In the genomic region with DNA sequence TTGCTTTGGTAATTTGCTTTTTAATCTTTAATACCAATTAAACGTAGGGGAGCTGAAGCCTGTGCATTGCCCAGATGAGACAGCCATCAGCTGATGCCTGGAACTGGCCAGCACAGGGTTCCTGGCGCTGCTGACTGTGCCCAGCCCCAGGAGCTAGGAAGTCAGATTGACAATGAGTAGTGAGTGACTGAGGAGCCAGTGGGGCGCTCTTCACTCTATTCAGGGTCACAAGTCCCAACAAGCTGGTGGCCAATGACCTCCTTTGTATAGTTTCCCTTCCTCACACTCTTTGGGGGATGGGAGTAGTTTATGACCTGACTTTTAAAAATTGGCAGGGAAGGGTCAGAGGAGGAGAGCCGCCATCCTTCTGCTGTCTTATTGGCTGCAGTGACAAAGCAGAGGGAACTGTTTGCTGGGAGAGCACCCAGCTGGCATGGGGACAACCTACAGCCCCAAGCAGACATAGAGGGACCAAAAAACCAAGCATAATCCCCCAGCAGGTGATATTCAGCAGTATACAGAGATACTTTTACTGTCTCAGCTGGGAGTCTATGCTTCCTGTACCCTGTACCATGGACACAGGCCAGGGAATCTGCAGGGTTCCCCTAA, we compare ENCODE assay signal across 16 mouse cellular contexts.
DNase-seq lines count a peak whose midpoint lies in the region; ATAC-seq and TF ChIP-seq lines count a peak whose summit lies in the region.
"Had no signal": no experiment of that assay in that cellular context is flagged by ENCODE, and none has a peak within 500 bp of the region (broad histone marks: within the 10 kb centered on the region; RNA-seq: fewer than 3 reads in every experiment).

No protein-coding gene starts in this region.

- intact Hi-C loops in heart, postnatal 36 days (cut with DNase I), result no loop called here

- no peak overlapping the region for H3K27ac ChIP-seq in forebrain, postnatal 0 days (ENCODE audit: low read depth, low read length)
- no peak overlapping the region for H3K27ac ChIP-seq in forebrain, embryonic 10.5 days
- H3K27ac ChIP-seq in hindbrain, postnatal 0 days, result no peak overlapping the region
- H3K27ac ChIP-seq: heart, embryonic 15.5 days; macrophage; stomach, postnatal 0 days had no signal

- H3K9me3 ChIP-seq in forebrain, postnatal 0 days (ENCODE audit: low read length), result no peaks in the 10 kb centered on the region
- no peaks in the 10 kb centered on the region for H3K9me3 ChIP-seq in forebrain, embryonic 10.5 days
- no peaks in the 10 kb centered on the region for H3K9me3 ChIP-seq in hindbrain, postnatal 0 days (ENCODE audit: low read length)
- H3K9me3 ChIP-seq: heart, embryonic 15.5 days had no signal

- 44% methylated on average over 4 of the region's 4 CpGs for WGBS in forebrain, postnatal 0 days
- 69% methylated on average over 4 of the region's 4 CpGs for WGBS in forebrain, embryonic 10.5 days
- 31% methylated on average over 4 of the region's 4 CpGs for WGBS in hindbrain, postnatal 0 days

- no peak overlapping the region for H3K4me3 ChIP-seq in forebrain, postnatal 0 days (ENCODE audit: low read depth, low read length)
- H3K4me3 ChIP-seq in forebrain, embryonic 10.5 days, result no peak overlapping the region
- no peak overlapping the region for H3K4me3 ChIP-seq in hindbrain, postnatal 0 days (ENCODE audit: low read length)
- H3K4me3 ChIP-seq: heart, embryonic 15.5 days had no signal

- H3K4me1 ChIP-seq in forebrain, postnatal 0 days (ENCODE audit: insufficient read depth), result peaks cover 10% of the 10 kb centered on the region; the same call in 1 of the 2 replicates
- no peaks in the 10 kb centered on the region for H3K4me1 ChIP-seq in forebrain, embryonic 10.5 days
- H3K4me1 ChIP-seq in hindbrain, postnatal 0 days (ENCODE audit: insufficient read depth, low read length), result peaks cover 7% of the 10 kb centered on the region; the same call in 1 of the 2 replicates
- H3K4me1 ChIP-seq: heart, embryonic 15.5 days had no signal

- H3K4me2 ChIP-seq in forebrain, postnatal 0 days (ENCODE audit: low read depth), result no peak overlapping the region
- H3K4me2 ChIP-seq in hindbrain, postnatal 0 days (ENCODE audit: low read depth, low read length), result no peak overlapping the region
- H3K4me2 ChIP-seq: heart, embryonic 15.5 days had no signal

- peak; percentile 55 for ATAC-seq in forebrain, postnatal 0 days
- peak; percentile 77 for ATAC-seq in hindbrain, postnatal 0 days
- ATAC-seq in inflammation-experienced regulatory T-cells, adult 6 months, result no peak
- ATAC-seq: activated CD4-positive, CD25-positive, alpha-beta regulatory T cell, adult 4 months had no signal

- no peak for TF ChIP-seq CTCF in forebrain, postnatal 0 days (IDR thresholded peaks at IDR 0.05; ENCODE audit: low read depth)
- TF ChIP-seq CTCF in hindbrain, postnatal 0 days (IDR thresholded peaks at IDR 0.05; ENCODE audit: low read depth), result peak; percentile 25; the same call in 1 of the 2 replicates

- no peaks in the 10 kb centered on the region for H3K27me3 ChIP-seq in forebrain, postnatal 0 days (ENCODE audit: insufficient read depth, low read length)
- H3K27me3 ChIP-seq in forebrain, embryonic 10.5 days (ENCODE audit: poor library complexity, severe bottlenecking), result no peaks in the 10 kb centered on the region
- H3K27me3 ChIP-seq in hindbrain, postnatal 0 days (ENCODE audit: insufficient read depth, low read length), result no peaks in the 10 kb centered on the region
- H3K27me3 ChIP-seq: heart, embryonic 15.5 days had no signal

- H3K9ac ChIP-seq in forebrain, postnatal 0 days, result no peak overlapping the region
- H3K9ac ChIP-seq in hindbrain, postnatal 0 days (replicated peaks; ENCODE audit: low read length), result no peak overlapping the region
- H3K9ac ChIP-seq: heart, embryonic 15.5 days had no signal

- no peaks in the 10 kb centered on the region for H3K36me3 ChIP-seq in forebrain, postnatal 0 days (ENCODE audit: insufficient read depth)
- H3K36me3 ChIP-seq in forebrain, embryonic 10.5 days (replicated peaks), result no peaks in the 10 kb centered on the region
- no peaks in the 10 kb centered on the region for H3K36me3 ChIP-seq in hindbrain, postnatal 0 days (ENCODE audit: insufficient read depth, low read length)
- H3K36me3 ChIP-seq: heart, embryonic 15.5 days had no signal

- DNase-seq in forebrain, postnatal 0 days, result peak; percentile 55
- no peak for DNase-seq in forebrain, embryonic 10.5 days (ENCODE audit: extremely low spot score, low spot score)
- peak; percentile 40 for DNase-seq in brain, adult 2 months (ENCODE audit: low read depth, low spot score)
- DNase-seq in cerebellum, adult 9-10 months, result peak; percentile 23
- DNase-seq in hindbrain, postnatal 0 days (ENCODE audit: low spot score), result peak; percentile 54
- no peak for DNase-seq in urinary bladder, adult 2 months (ENCODE audit: low spot score)
- DNase-seq in heart, postnatal 36 days, result no peak
- DNase-seq: kidney, adult 9 months; liver; lung, adult 18-20 months; thymus, postnatal 36 days had no signal

Comparison
In these comparisons a context has a peak if more than half of its experiments do, and no peak if none do; other contexts are left out.
1. DNase-seq: peak in forebrain, postnatal 0 days (single experiment), brain, adult 2 months (single experiment), cerebellum, adult 9-10 months (single experiment) and hindbrain, postnatal 0 days (single experiment); none in forebrain, embryonic 10.5 days (single experiment), urinary bladder, adult 2 months (single experiment) and heart, postnatal 36 days (0 of 2).